Mouse (Mus musculus): ENCODE results near the gene Fiz1. TPM values are rescaled to one million over a fixed set of nuclear protein-coding genes. Genes with fewer than 3 reads are reported as not detected.

Gene Fiz1
- 36.1 and 43.5 TPM in 2 replicates for polyA plus RNA-seq (2016; fragmentation: Nextera tagmentation; extraction: Ambion mirVana)

GRCm38 (mm10) chr7:5014251-5015117, at the start of gene Fiz1, which contains the start of gene Zfp524:
TSS of gene Fiz1 (minus strand) at chr7:5014697.
TSS of gene Zfp524 (plus strand) at chr7:5014415.
- no peaks in the 10 kb centered on the region for H3K27me3 ChIP-seq (ENCODE audit: insufficient read depth, poor library complexity, severe bottlenecking)
- peak within 1 kb of the TSS; percentile 84 for H3K4me3 ChIP-seq
- peak; percentile 98 for DNase-seq (ENCODE audit: low spot score)
- H3K4me1 ChIP-seq = 0 out of 2 replicates have a peak, but pooled peaks cover 4% of the 10 kb centered on the region
- H3K9me3 ChIP-seq = no peaks in the 10 kb centered on the region
- H3K36me3 ChIP-seq = peaks cover 53% of the 10 kb centered on the region
- H3K27ac ChIP-seq = peak within 1 kb of the TSS; percentile 98
- WGBS = under 1% methylated on average over 42 of the region's 42 CpGs

GRCm38 (mm10) chr7:5062360-5063001, 48.0 kb upstream of the Fiz1 start:
- peaks cover 20% of the 10 kb centered on the region for H3K27me3 ChIP-seq (ENCODE audit: insufficient read depth, poor library complexity, severe bottlenecking)
- no peaks in the 10 kb centered on the region; the same call in 1 of the 2 replicates for H3K9me3 ChIP-seq
- peak overlapping the region; percentile 97 for H3K27ac ChIP-seq
- peaks cover 19% of the 10 kb centered on the region for H3K36me3 ChIP-seq
- under 1% methylated on average over 51 of the region's 51 CpGs for WGBS
- DNase-seq (ENCODE audit: low spot score) = peak; percentile 90
- peak overlapping the region; percentile 77 for H3K4me3 ChIP-seq
- H3K4me1 ChIP-seq = peaks cover 29% of the 10 kb centered on the region

GRCm38 (mm10) chr7:5061774-5062359, 47.4 kb upstream of the Fiz1 start, which contains the start of gene U2af2:
TSS of gene U2af2 (plus strand) at chr7:5062143.
- H3K4me3 ChIP-seq = peak within 1 kb of the TSS; percentile 77
- peaks cover 13% of the 10 kb centered on the region for H3K36me3 ChIP-seq
- peak; percentile 96 for DNase-seq (ENCODE audit: low spot score)
- no peaks in the 10 kb centered on the region; the same call in 1 of the 2 replicates for H3K9me3 ChIP-seq
- H3K27me3 ChIP-seq (ENCODE audit: insufficient read depth, poor library complexity, severe bottlenecking) = peaks cover 26% of the 10 kb centered on the region
- peak within 1 kb of the TSS; percentile 97 for H3K27ac ChIP-seq
- peaks cover 32% of the 10 kb centered on the region for H3K4me1 ChIP-seq
- WGBS = under 1% methylated on average over 64 of the region's 65 CpGs

GRCm38 (mm10) chr7:5060944-5061773, 46.7 kb upstream of the Fiz1 start:
- H3K4me3 ChIP-seq = peak overlapping the region; percentile 77
- peak overlapping the region; percentile 97 for H3K27ac ChIP-seq
- peak; percentile 98 for DNase-seq (ENCODE audit: low spot score)
- WGBS = under 1% methylated on average over 60 of the region's 60 CpGs
- no peaks in the 10 kb centered on the region; the same call in 1 of the 2 replicates for H3K9me3 ChIP-seq
- peaks cover 6% of the 10 kb centered on the region for H3K36me3 ChIP-seq
- H3K27me3 ChIP-seq (ENCODE audit: insufficient read depth, poor library complexity, severe bottlenecking) = peaks cover 33% of the 10 kb centered on the region
- peaks cover 36% of the 10 kb centered on the region for H3K4me1 ChIP-seq

- peak; percentile 89 for DNase-seq (ENCODE audit: low spot score)
- Histone ChIP-seq H3K36me3 (no peaks in the 10 kb centered on the region), H3K4me3 (peak overlapping the region; percentile 77), H3K27me3 (ENCODE audit: insufficient read depth, poor library complexity, severe bottlenecking) (peaks cover 42% of the 10 kb centered on the region), H3K4me1 (peaks cover 28% of the 10 kb centered on the region), H3K27ac (peak overlapping the region; percentile 97), H3K9me3 (no peaks in the 10 kb centered on the region; the same call in 1 of the 2 replicates)
- WGBS = 3% methylated on average over 27 of the region's 27 CpGs
Measured at GRCm38 (mm10) chr7:5060239-5060731, 45.8 kb upstream of the Fiz1 start.

GRCm38 (mm10) chr7:5059421-5059820, 44.9 kb upstream of the Fiz1 start:
- 88% methylated on average over 12 of the region's 12 CpGs for WGBS
- H3K4me3 ChIP-seq = 0 out of 2 replicates have a peak overlapping the region, but pooled peaks have one; percentile 2
- H3K9me3 ChIP-seq = no peaks in the 10 kb centered on the region; the same call in 1 of the 2 replicates
- no peaks in the 10 kb centered on the region for H3K36me3 ChIP-seq
- peaks cover 28% of the 10 kb centered on the region for H3K4me1 ChIP-seq
- peaks cover 50% of the 10 kb centered on the region for H3K27me3 ChIP-seq (ENCODE audit: insufficient read depth, poor library complexity, severe bottlenecking)
- no peak for DNase-seq (ENCODE audit: low spot score)
- no peak overlapping the region for H3K27ac ChIP-seq

GRCm38 (mm10) chr7:5058631-5059030, 44.1 kb upstream of the Fiz1 start:
- Histone ChIP-seq H3K4me3 (no peak overlapping the region), H3K36me3 (no peaks in the 10 kb centered on the region), H3K9me3 (no peaks in the 10 kb centered on the region; the same call in 1 of the 2 replicates), H3K27ac (no peak overlapping the region), H3K4me1 (peaks cover 29% of the 10 kb centered on the region), H3K27me3 (ENCODE audit: insufficient read depth, poor library complexity, severe bottlenecking) (peaks cover 58% of the 10 kb centered on the region)
- no peak for DNase-seq (ENCODE audit: low spot score)
- WGBS = 87% methylated on average over 1 of the region's 1 CpGs

GRCm38 (mm10) chr7:5057804-5058203, 43.3 kb upstream of the Fiz1 start:
- Histone ChIP-seq H3K27me3 (ENCODE audit: insufficient read depth, poor library complexity, severe bottlenecking) (peaks cover 67% of the 10 kb centered on the region), H3K36me3 (no peaks in the 10 kb centered on the region), H3K9me3 (no peaks in the 10 kb centered on the region; the same call in 1 of the 2 replicates), H3K27ac (no peak overlapping the region), H3K4me3 (0 out of 2 replicates have a peak overlapping the region, but pooled peaks have one; percentile 1), H3K4me1 (peaks cover 33% of the 10 kb centered on the region)
- no peak for DNase-seq (ENCODE audit: low spot score)
- 25% methylated on average over 11 of the region's 11 CpGs for WGBS

GRCm38 (mm10) chr7:5057381-5057780, 42.9 kb upstream of the Fiz1 start:
- WGBS = 32% methylated on average over 8 of the region's 8 CpGs
- Histone ChIP-seq H3K27ac (0 out of 2 replicates have a peak overlapping the region, but pooled peaks have one; percentile 76), H3K27me3 (ENCODE audit: insufficient read depth, poor library complexity, severe bottlenecking) (peaks cover 71% of the 10 kb centered on the region), H3K9me3 (no peaks in the 10 kb centered on the region; the same call in 1 of the 2 replicates), H3K36me3 (no peaks in the 10 kb centered on the region), H3K4me1 (peaks cover 37% of the 10 kb centered on the region), H3K4me3 (0 out of 2 replicates have a peak overlapping the region, but pooled peaks have one; percentile 1)
- no peak for DNase-seq (ENCODE audit: low spot score)

- no peak for DNase-seq (ENCODE audit: low spot score)
- Histone ChIP-seq H3K27ac (peak overlapping the region; percentile 76), H3K27me3 (ENCODE audit: insufficient read depth, poor library complexity, severe bottlenecking) (peaks cover 77% of the 10 kb centered on the region), H3K9me3 (no peaks in the 10 kb centered on the region), H3K36me3 (no peaks in the 10 kb centered on the region), H3K4me1 (peaks cover 43% of the 10 kb centered on the region), H3K4me3 (peak overlapping the region; percentile 59)
- WGBS = 3% methylated on average over 55 of the region's 55 CpGs
Measured at GRCm38 (mm10) chr7:5056651-5057263, 42.3 kb upstream of the Fiz1 start.

- Histone ChIP-seq H3K4me3 (peak overlapping the region; percentile 92), H3K27ac (no peak overlapping the region), H3K36me3 (no peaks in the 10 kb centered on the region), H3K9me3 (no peaks in the 10 kb centered on the region), H3K27me3 (ENCODE audit: insufficient read depth, poor library complexity, severe bottlenecking) (peaks cover 70% of the 10 kb centered on the region), H3K4me1 (peaks cover 41% of the 10 kb centered on the region)
- DNase-seq (ENCODE audit: low spot score) = no peak
- 7% methylated on average over 32 of the region's 32 CpGs for WGBS
Measured at GRCm38 (mm10) chr7:5053456-5054179, 39.1 kb upstream of the Fiz1 start.
